Mouse (Mus musculus): Measurements from ENCODE around the gene Abcc4. TPM values are rescaled to one million over a fixed set of nuclear protein-coding genes. Genes with fewer than 3 reads are reported as not detected.
A peak's percentile ranks its signal among the peaks of the same experiment; 100 is the strongest.

Gene Abcc4
- polyA plus RNA-seq, 1 experiment from 2014 or later, result 5.2 TPM

GRCm38 (mm10) chr14:118440155-118440554, 265.9 kb downstream of the Abcc4 start:
- Histone ChIP-seq H3K4me3 (replicated peaks; ENCODE audit: low read length) (no peak overlapping the region), H3K4me1 (ENCODE audit: control insufficient read depth, insufficient read depth, low read length) (no peaks in the 10 kb centered on the region; the same call in 1 of the 2 replicates), H3K36me3 (ENCODE audit: control insufficient read depth, insufficient read depth, low read length) (no peaks in the 10 kb centered on the region), H3K9ac (ENCODE audit: low read length) (no peak overlapping the region), H3K9me3 (replicated peaks; ENCODE audit: control insufficient read depth, low read length) (no peaks in the 10 kb centered on the region), H3K27me3 (ENCODE audit: control insufficient read depth, insufficient read depth, low read length) (peaks cover 28% of the 10 kb centered on the region; the same call in 1 of the 2 replicates), H3K4me2 (ENCODE audit: low read depth, low read length) (no peak overlapping the region), H3K27ac (ENCODE audit: low read length) (no peak overlapping the region)
- 76% methylated on average over 8 of the region's 8 CpGs for WGBS
- ATAC-seq (ENCODE audit: insufficient read depth, low FRiP score), result no peak

GRCm38 (mm10) chr14:118437156-118437931, 268.7 kb downstream of the Abcc4 start:
- no peaks in the 10 kb centered on the region for H3K9me3 ChIP-seq (replicated peaks; ENCODE audit: control insufficient read depth, low read length)
- peak; percentile 73; the same call in 1 of the 2 replicates for ATAC-seq (ENCODE audit: insufficient read depth, low FRiP score)
- peak overlapping the region; percentile 69 for H3K9ac ChIP-seq (ENCODE audit: low read length)
- H3K27me3 ChIP-seq (ENCODE audit: control insufficient read depth, insufficient read depth, low read length), result peaks cover 31% of the 10 kb centered on the region
- under 1% methylated on average over 36 of the region's 36 CpGs for WGBS
- H3K4me3 ChIP-seq (replicated peaks; ENCODE audit: low read length), result peak overlapping the region; percentile 51
- H3K4me1 ChIP-seq (ENCODE audit: control insufficient read depth, insufficient read depth, low read length), result no peaks in the 10 kb centered on the region; the same call in 1 of the 2 replicates
- no peaks in the 10 kb centered on the region for H3K36me3 ChIP-seq (ENCODE audit: control insufficient read depth, insufficient read depth, low read length)
- peak overlapping the region; percentile 29 for H3K27ac ChIP-seq (ENCODE audit: low read length)
- H3K4me2 ChIP-seq (ENCODE audit: low read depth, low read length), result peak overlapping the region; percentile 85

GRCm38 (mm10) chr14:118436791-118437155, 269.2 kb downstream of the Abcc4 start:
- no peaks in the 10 kb centered on the region for H3K9me3 ChIP-seq (replicated peaks; ENCODE audit: control insufficient read depth, low read length)
- H3K4me2 ChIP-seq (ENCODE audit: low read depth, low read length), result peak overlapping the region; percentile 85
- under 1% methylated on average over 31 of the region's 31 CpGs for WGBS
- peak overlapping the region; percentile 51 for H3K4me3 ChIP-seq (replicated peaks; ENCODE audit: low read length)
- no peaks in the 10 kb centered on the region for H3K36me3 ChIP-seq (ENCODE audit: control insufficient read depth, insufficient read depth, low read length)
- peak overlapping the region; percentile 69 for H3K9ac ChIP-seq (ENCODE audit: low read length)
- peak; percentile 74 for ATAC-seq (ENCODE audit: insufficient read depth, low FRiP score)
- peak overlapping the region; percentile 29 for H3K27ac ChIP-seq (ENCODE audit: low read length)
- H3K4me1 ChIP-seq (ENCODE audit: control insufficient read depth, insufficient read depth, low read length), result no peaks in the 10 kb centered on the region; the same call in 1 of the 2 replicates
- peaks cover 31% of the 10 kb centered on the region for H3K27me3 ChIP-seq (ENCODE audit: control insufficient read depth, insufficient read depth, low read length)

- Histone ChIP-seq H3K27ac (ENCODE audit: low read length) (no peak overlapping the region), H3K4me3 (replicated peaks; ENCODE audit: low read length) (no peak overlapping the region), H3K9me3 (replicated peaks; ENCODE audit: control insufficient read depth, low read length) (no peaks in the 10 kb centered on the region), H3K4me1 (ENCODE audit: control insufficient read depth, insufficient read depth, low read length) (no peaks in the 10 kb centered on the region; the same call in 1 of the 2 replicates), H3K4me2 (ENCODE audit: low read depth, low read length) (no peak overlapping the region), H3K27me3 (ENCODE audit: control insufficient read depth, insufficient read depth, low read length) (peaks cover 31% of the 10 kb centered on the region), H3K36me3 (ENCODE audit: control insufficient read depth, insufficient read depth, low read length) (no peaks in the 10 kb centered on the region), H3K9ac (ENCODE audit: low read length) (no peak overlapping the region)
- no peak for ATAC-seq (ENCODE audit: insufficient read depth, low FRiP score)
- 38% methylated on average over 12 of the region's 12 CpGs for WGBS
Observed at GRCm38 (mm10) chr14:118435676-118436330, 270.2 kb downstream of the Abcc4 start.

GRCm38 (mm10) chr14:118434842-118435241, 271.2 kb downstream of the Abcc4 start:
- Histone ChIP-seq H3K27ac (ENCODE audit: low read length) (no peak overlapping the region), H3K9me3 (replicated peaks; ENCODE audit: control insufficient read depth, low read length) (no peaks in the 10 kb centered on the region), H3K4me3 (replicated peaks; ENCODE audit: low read length) (no peak overlapping the region), H3K27me3 (ENCODE audit: control insufficient read depth, insufficient read depth, low read length) (peaks cover 31% of the 10 kb centered on the region), H3K36me3 (ENCODE audit: control insufficient read depth, insufficient read depth, low read length) (no peaks in the 10 kb centered on the region), H3K4me1 (ENCODE audit: control insufficient read depth, insufficient read depth, low read length) (no peaks in the 10 kb centered on the region; the same call in 1 of the 2 replicates), H3K4me2 (ENCODE audit: low read depth, low read length) (no peak overlapping the region), H3K9ac (ENCODE audit: low read length) (no peak overlapping the region)
- WGBS, result 77% methylated on average over 4 of the region's 4 CpGs
- no peak for ATAC-seq (ENCODE audit: insufficient read depth, low FRiP score)

GRCm38 (mm10) chr14:118433848-118434247, 272.2 kb downstream of the Abcc4 start:
- H3K36me3 ChIP-seq (ENCODE audit: control insufficient read depth, insufficient read depth, low read length), result no peaks in the 10 kb centered on the region
- no peaks in the 10 kb centered on the region; the same call in 1 of the 2 replicates for H3K4me1 ChIP-seq (ENCODE audit: control insufficient read depth, insufficient read depth, low read length)
- ATAC-seq (ENCODE audit: insufficient read depth, low FRiP score), result no peak
- H3K9me3 ChIP-seq (replicated peaks; ENCODE audit: control insufficient read depth, low read length), result no peaks in the 10 kb centered on the region
- peaks cover 28% of the 10 kb centered on the region for H3K27me3 ChIP-seq (ENCODE audit: control insufficient read depth, insufficient read depth, low read length)
- H3K27ac ChIP-seq (ENCODE audit: low read length), result 0 out of 2 replicates have a peak overlapping the region, but pooled peaks have one; percentile 3
- WGBS, result 59% methylated on average over 6 of the region's 6 CpGs
- H3K4me2 ChIP-seq (ENCODE audit: low read depth, low read length), result no peak overlapping the region
- no peak overlapping the region for H3K4me3 ChIP-seq (replicated peaks; ENCODE audit: low read length)
- H3K9ac ChIP-seq (ENCODE audit: low read length), result no peak overlapping the region

Small RNA genes lying within 50 kb of the gene (microRNA-seq; reads per million reads assigned to microRNA genes)
- not detected for gene Mir6391

Other genes starting within 250 kb of the Abcc4 start
- 52.0 and 60.4 TPM in 2 replicates for gene Cldn10, start 81.7 kb upstream of the Abcc4 start, polyA plus RNA-seq (2015; fragmentation: Nextera tagmentation; extraction: Ambion mirVana)
- gene Dzip1, start 219.2 kb upstream of the Abcc4 start, polyA plus RNA-seq (2015; fragmentation: Nextera tagmentation; extraction: Ambion mirVana), result 9.5 and 10.1 TPM in 2 replicates
- gene Dnajc3, start 231.8 kb upstream of the Abcc4 start, polyA plus RNA-seq (2015; fragmentation: Nextera tagmentation; extraction: Ambion mirVana), result 60.1 and 70.5 TPM in 2 replicates